Mouse (Mus musculus) heart, postnatal 10 days (tissue): ENCODE measurements around the gene Cpne4. TPM values are rescaled to one million over a fixed set of nuclear protein-coding genes. Genes with fewer than 3 reads are reported as not detected.

Experiments used
- DNase-seq, 2 experiments: peaks; one replicate each; pipeline ENCODE4 v3.0.0; 2021
- intact Hi-C: fragments of 180-260 bp; cut with DNase I; formaldehyde crosslinking; loops from one replicate; pipeline ENCODE4 v1.15.1; 2025
- microRNA-seq, 2 experiments: library from miRNA; unstranded; fragments of <30 nt; microRNA quantifications; one replicate each; pipeline ENCODE4 v1.2.0; 2022
- total RNA-seq, 2 experiments: library from RNA; stranded (reverse); gene quantifications; 2 replicates each; pipeline ENCODE4 v1.2.3; 2021

Cpne4 gene
- total RNA-seq, 2 experiments from 2014 or later, result not detected

GRCm38 (mm10) chr9:105028311-105028710 is 481.2 kb downstream of the Cpne4 start:
- DNase-seq, result no peak
- intact Hi-C loops, result no loop called here

DNA sequence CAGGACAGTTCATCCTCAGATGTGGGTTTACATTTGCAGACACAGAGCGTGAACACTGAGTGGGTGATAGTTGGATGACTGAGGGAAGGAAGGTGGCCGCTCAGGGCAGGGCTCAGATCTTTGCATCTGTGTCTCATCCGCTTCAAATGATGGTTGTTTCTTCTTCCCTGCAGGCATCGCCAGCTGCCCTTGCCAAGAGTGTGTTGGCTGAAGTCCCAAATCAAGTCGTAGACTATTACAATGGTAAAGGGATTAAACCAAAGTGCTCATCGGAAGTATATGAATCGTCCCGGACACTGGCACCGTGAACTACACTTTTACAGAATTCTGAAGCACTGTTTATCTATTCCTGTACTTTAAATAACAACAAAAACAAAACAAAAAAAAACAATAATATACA is 485.5 kb downstream of the Cpne4 start:
- no peak for DNase-seq
- intact Hi-C loops, result no loop called here

DNA sequence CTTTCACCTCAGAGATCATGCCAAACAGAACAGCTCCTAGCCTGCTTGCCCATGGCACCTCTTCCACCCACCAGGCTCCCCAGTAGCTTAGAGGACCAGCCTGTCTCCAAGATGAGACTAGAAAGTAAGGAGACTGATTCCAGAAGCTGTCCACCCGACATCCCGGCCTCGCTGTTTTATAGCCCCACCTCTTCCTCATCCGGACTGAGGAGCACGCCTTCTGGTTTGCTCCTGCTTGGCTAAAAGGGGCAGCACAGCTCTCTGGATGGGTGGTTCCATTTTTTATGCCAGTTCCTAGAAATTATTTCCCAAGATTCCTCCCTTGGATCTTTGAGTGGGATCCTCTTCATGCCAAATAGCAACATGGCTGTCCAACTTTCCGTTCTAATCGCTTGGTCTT is 486.6 kb downstream of the Cpne4 start:
- intact Hi-C loops, result no loop called here

DNA sequence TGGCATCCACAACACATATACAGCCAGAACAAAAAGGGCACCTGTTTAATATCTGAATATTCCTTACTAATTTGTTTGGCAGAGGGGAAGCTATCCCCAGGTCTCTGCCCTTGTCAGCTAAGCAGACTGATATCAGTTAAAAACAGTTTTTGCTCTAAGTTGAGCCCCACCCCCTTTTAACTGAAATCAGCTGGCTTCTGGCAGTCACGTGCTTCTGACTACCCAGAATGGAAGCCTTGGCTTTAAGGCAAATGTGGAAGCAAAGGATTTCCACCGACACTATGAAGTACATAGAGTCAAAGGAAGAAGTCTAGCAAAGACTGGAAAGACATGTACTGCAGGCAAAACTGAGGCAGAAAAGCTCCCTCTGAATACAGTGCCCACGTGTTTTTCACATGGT is 490.8 kb downstream of the Cpne4 start:
- no peak for DNase-seq
- intact Hi-C loops, result no loop called here

More for the DNA sequence above, 486.6 kb downstream of the Cpne4 start:
- DNase-seq, result no peak

GRCm38 (mm10) chr9:105046014-105046413 is 498.9 kb downstream of the Cpne4 start:
- no peak for DNase-seq
- intact Hi-C loops, result no loop called here

- intact Hi-C loops, result no loop called here
- no peak for DNase-seq
These were observed 501.3 kb downstream of the Cpne4 start for GRCm38 (mm10) chr9:105048351-105048750.

DNA sequence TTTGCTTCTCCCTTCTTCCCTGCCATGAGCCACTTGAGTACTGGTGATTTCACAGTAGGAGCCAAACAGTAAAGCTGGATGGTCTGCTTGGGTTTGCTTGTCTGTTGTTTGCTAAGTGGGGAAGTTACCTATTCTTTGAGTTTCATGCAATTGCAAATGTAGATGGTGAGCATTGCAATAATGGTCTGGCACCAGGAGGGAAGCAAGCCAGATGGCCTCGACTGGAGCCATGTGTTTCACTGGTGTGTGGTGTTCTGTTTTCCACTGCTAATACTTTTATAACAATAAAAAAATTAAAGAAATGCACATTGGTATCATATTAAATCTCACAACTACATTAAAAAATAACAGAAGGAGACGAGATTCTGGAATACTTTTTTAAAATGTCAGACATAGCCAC is 502.6 kb downstream of the Cpne4 start:
- no peak for DNase-seq
- intact Hi-C loops, result loop anchor here (5.0 to 10.0 kb wide), 2 partner anchors 343 to 595 kb away; partner anchors contain the start of gene Pik3r4

GRCm38 (mm10) chr9:105050257-105050656 is 503.2 kb downstream of the Cpne4 start:
- no peak for DNase-seq
- intact Hi-C loops, result loop anchor here (5.0 to 10.0 kb wide), 2 partner anchors 342 to 595 kb away; partner anchors contain the start of gene Pik3r4

DNA sequence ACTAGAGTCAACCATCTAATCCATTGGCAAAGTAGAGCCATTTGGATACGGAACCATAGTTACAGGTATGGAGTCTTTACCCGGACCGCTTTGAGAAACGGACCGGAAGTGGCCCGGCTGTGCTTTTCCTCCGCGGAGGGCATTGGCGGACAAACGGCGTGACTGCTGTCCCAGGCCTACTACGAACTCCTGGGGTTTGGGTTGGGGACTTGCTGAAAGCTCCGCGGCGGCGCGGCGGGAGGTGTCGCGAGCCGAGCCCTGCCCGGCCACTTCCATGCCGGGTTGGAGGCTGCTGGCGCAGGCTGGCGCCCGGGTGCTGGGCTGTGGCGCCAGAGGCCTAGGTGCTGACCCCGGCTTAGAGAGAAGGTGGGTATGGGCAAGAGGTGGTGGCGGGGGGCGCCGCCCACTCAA is 506.1 kb downstream of the Cpne4 start, which contains the start of gene Mrpl3:
Gene Mrpl3, plus strand, starts transcription at position 93 of the 411 bp plus-strand sequence.
- intact Hi-C loops, result loop anchor here (5.0 to 10.0 kb wide), 2 partner anchors 339 to 592 kb away; partner anchors contain the start of gene Pik3r4
- peak; percentile 89 to 93 for DNase-seq

DNA sequence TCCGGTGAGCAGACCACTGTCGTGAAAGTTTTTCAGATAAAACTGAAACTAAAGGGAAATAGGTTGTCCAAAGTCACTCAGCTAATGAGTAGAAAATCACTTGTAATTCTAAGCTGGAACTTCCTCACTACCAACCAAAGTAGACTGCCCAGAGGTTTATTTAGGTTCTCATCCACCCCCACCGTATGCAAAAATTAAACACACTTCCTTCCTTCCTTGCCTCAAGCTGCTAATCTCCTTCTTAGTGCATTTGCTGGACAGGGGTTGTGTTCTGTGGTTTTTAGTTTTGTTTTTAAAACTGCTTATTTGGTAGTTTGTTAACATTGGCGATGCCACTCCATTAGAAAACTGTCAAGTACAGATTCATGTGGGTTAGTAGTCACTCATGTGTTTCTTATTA is 506.7 kb downstream of the Cpne4 start:
- intact Hi-C loops, result loop anchor here (2.0 to 10.0 kb wide), 3 partner anchors 77 to 591 kb away; partner anchors contain the start of genes Nudt16 and Pik3r4

DNA sequence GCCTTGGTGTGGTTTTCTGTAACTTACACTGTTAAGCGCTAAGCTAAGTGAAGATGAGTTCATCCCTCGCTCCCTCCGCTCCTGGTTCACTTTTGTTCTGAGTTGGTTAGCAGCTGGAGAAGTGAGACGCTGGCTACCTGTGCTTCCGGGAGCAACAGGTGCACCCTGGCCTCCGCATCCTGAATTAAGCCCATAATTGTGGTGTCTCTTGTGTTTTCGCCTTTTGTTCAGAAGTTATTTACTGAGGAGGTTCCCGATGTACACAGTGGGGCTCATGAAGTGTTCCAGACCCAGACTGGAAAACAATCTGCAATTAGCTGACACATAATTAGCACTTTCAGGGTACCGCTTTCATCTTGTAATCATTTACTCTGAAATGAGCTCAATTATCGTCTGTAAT is 522.0 kb downstream of the Cpne4 start:
- intact Hi-C loops, result no loop called here
- DNase-seq, result no peak

More for the DNA sequence above, 506.7 kb downstream of the Cpne4 start:
- DNase-seq, result no peak

DNA sequence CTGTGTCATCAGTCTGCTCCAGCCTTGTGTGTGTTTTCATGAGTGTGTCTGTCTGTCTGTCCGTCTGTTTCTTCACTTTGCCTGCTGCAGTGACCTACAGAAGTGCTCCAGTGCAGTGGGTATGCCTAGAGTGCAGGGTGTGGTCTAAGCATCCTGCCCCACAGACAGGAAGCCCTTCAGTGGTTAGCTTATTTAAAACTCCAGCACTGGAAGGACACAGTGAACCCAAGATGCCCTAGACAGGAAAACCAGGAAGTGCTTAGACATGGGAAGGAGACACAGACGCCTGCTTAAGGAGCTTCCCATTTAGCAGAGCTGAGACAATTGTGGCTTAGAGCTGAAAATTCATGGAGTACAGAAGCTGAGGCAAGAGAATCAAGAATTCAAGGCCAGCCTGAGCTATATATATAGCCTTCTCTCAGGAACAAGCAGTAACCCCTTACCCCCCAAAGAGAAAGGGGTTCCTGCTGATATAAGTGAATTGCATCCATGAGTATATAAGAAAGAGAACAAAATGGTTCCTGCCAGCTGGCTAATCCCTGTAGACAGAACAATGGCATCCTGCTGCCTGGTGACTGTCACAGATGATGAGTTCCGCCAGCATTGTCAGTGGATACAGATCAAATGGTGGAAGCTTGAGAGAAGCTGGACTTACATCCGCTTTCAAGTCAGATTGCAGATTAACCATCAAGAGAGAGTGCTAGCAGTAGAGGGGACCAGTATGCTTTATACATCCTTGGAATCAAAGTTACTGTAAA is 526.1 kb downstream of the Cpne4 start:
- intact Hi-C loops, result no loop called here
- no peak for DNase-seq

DNA sequence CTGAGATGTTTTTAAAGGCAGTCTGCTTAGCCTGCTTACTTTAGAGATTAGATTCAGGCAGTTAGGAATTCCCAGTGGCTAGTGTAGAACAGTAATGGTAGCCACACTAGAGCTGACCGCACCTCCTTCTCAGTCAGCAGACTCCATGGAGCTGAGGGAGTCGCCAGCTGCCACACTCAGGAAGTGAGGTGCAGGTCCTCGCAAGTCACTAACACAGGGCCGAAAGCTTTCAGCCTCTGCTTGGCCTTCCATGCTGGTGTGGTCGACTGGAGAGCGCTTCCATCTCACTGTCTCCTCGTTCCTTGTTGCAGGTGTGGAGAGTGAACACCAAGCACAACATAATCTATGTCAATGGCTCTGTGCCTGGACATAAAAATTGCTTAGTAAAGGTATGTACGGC is 527.8 kb downstream of the Cpne4 start:
- intact Hi-C loops, result no loop called here

DNA sequence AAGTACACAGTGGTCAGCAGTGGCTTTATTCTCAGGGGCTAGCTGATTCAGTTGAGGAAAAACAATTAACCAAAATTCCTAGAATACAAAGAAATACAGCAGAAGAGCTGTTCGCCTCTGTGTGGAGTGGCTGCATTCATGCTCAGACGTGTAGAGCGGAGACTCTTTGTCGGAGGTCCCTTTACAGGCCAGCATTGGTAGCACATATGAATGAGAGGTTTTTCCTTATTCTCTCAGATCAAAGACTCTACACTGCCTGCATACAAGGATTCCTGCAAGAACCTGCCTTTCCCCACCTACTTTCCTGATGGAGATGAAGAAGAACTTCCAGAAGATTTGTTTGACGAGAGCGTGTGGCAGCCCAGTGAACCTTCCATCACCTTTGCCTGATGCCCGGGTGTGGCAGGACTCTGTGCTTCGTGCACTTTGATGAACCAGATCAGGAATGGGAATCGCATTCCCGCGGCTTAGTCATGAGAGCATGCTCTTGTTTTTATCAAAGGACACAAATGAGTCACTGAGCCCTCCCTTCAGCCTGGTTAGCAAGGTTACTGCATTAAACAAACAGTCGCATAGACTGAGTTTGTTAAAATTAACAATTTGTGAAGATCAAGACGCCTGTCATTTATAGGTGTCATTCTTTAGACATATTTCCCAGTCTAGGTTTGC is 529.8 kb downstream of the Cpne4 start:
- DNase-seq, result no peak
- intact Hi-C loops, result no loop called here

More for the DNA sequence above, 527.8 kb downstream of the Cpne4 start:
- no peak for DNase-seq

DNA sequence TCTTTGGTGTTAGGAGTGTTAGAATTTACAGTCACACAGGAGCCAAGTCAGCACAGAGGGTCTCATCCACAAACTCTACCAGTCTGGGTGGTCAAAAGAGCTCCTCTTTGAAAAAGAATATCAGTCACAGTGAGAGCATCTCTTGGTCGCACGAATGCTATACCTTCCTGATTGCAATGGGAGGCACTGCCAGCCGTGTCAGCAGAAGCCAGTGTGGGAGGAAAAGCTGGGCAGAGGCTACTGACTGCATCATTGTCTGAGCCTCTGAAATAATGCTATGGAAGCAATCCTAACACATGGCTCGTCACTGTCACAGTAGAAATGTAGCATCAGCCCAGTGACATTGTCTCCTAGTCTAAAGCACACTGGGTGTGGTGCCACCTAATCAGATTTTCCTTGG is 531.4 kb downstream of the Cpne4 start:
- intact Hi-C loops, result no loop called here
- DNase-seq, result no peak

DNA sequence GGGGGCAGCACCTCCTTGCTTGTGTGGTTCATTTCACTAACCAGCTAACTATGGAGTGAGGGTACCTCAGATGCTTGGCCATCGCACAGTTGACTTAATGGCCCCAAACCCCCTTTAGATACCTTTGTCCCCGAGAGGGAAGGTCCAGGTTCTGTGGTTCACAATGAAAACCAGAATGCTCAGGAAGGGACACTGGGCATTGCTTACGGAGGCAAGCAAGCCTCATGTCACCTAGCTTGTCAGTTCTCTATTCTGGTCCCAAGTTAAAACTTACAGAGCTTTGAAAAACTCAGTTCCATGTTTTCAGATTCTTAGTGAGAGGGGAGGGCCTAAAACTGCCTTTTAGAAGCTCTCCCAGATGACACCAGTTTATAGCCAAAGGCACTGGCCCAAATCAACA is 533.2 kb downstream of the Cpne4 start:
- DNase-seq, result no peak
- intact Hi-C loops, result no loop called here

Small RNA genes within 50 kb of the gene (microRNA-seq; reads per million reads assigned to microRNA genes)
- 0 reads per million in 2 experiments for gene Gm23391

Other genes starting within 250 kb of the Cpne4 start
- gene Acpp, start 209.5 kb upstream of the Cpne4 start, total RNA-seq, result under 1 TPM; 0.14 to 0.17 TPM